Mouse (Mus musculus) kidney, postnatal 4 days (tissue): ENCODE measurements around the gene Dnase1l1.
A peak's percentile ranks its signal among the peaks of the same experiment; 100 is the strongest.

Experiments
- DNase-seq, 2 experiments: peaks; one replicate each; pipeline ENCODE4 v3.0.0; 2021; ENCODE audit warnings: mixed read lengths in 2 of 2

The Dnase1l1 gene

DNA sequence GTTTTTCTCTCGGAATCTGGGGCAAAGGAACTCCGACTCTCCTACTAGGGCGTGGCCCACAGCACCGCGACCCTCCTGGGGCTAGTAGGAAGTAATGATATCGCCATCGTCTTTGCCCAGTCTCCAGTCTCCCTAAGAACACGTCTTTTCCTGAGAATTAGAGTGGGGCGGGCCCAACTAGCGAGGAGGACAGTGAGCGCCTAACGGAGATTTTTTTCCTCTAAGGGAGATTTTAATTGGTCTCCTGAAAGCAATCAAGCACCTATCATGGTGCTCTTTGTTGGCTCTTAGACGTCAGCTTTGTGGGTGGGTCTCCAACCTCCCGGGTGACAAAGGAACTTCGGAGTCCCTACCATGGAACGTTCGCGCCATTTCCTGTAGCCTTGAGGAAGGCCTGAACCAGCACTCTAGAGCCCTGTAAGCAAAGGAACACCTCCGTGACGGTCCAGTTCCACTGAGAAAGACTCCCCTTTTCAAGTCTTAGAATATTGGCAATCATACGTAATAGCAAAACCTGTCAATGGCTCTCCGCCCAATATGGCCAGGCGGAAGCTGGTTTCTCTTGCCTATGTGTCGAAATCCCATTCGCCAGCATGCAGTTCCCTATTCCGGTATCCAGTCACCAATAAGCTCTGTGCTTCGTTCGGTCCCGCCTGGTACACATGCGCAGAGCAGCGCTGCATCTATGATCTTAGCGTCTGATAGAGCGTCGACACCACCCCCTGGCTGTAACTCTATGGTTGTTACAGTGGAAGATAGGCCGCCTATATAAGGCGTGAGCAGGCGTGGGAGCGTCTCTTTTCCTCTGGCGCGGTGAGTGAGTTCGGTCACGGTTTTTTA, 11.9 kb downstream of the Dnase1l1 start, which contains the start of gene Rpl10:
Rpl10 (plus strand) TSS at position 751 of the 840 bp plus-strand sequence.
- DNase-seq = peak; percentile 85 to 93

GRCm38 (mm10) chrX:74269736-74270061, 12.4 kb downstream of the Dnase1l1 start:
- no peak for DNase-seq

DNA sequence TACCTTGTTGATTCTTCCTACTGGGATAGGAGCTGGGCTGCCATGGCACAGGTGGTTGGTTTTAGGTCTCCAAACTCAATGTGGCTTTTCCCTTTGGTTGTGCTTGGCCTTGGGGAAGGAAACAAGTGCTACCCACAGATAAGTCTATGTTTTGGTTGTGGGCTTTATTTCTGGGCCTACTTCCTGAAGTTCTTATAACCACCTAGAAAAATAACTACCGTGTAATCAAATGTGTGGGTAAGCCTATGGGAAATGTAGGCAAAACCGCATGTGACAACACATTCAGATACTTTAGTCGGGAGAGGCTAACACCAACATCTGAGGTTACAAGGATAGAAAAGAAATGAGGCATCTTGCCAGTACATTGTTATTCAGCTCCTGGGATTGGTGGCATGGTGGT, 24.4 kb downstream of the Dnase1l1 start:
- DNase-seq = no peak

- DNase-seq = no peak
These were observed 27.1 kb downstream of the Dnase1l1 start for GRCm38 (mm10) chrX:74254888-74255565.

GRCm38 (mm10) chrX:74254153-74254887, 27.8 kb downstream of the Dnase1l1 start, which contains the start of gene Emd:
Gene Emd, plus strand, starts transcription at chrX:74254687.
- DNase-seq = peak; percentile 87 to 93

DNA sequence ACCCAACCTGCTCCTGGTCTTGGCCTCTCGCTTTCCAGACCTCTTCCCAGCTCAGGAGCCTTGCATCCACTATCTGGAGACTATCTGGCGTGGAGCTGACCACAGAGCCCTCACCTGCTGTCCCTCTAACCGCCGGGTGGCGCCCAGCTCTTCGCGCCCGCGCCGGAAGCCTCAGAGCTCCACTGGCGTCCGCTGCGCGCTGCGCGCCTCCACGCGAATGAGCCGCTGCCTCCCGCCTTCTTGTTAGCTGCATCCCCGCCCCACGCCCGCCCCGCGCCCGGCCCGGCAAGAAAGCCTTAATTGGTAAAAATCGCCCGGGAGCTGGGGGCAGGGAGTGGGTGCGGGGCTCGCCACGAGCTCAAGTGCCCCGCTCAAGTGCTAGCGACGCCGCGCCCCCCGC, 32.5 kb downstream of the Dnase1l1 start, which contains the start of gene Flna:
Flna (minus strand) TSS at position 206 of the 400 bp plus-strand sequence.
- peak; percentile 78 to 86 for DNase-seq

DNA sequence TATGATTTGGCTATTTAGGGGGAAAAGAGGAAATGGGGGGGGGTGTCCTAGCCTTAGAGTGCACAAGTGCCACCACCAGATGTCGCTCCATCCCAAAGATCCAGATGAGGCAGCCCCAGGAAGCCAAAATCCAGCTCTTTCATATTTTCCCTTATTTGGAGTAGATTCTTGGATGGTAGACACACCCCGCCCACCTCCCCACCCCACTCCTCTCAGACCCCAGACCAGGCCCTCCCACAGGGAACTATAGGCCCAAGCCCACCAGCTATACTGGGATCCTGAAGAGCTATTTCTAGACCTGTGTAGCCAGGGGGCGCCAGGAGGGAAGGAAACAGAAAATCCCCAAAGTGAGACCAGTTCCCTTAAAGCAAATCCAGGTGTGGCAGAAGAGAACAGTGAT, 33.5 kb downstream of the Dnase1l1 start:
- peak; percentile 81 to 86 for DNase-seq

- no peak for DNase-seq
These were observed 35.4 kb downstream of the Dnase1l1 start for GRCm38 (mm10) chrX:74246693-74247092.

GRCm38 (mm10) chrX:74246213-74246681, 35.9 kb downstream of the Dnase1l1 start:
- peak; percentile 87 to 92 for DNase-seq

GRCm38 (mm10) chrX:74245687-74246086, 36.5 kb downstream of the Dnase1l1 start:
- DNase-seq = peak; percentile 85 to 91

DNA sequence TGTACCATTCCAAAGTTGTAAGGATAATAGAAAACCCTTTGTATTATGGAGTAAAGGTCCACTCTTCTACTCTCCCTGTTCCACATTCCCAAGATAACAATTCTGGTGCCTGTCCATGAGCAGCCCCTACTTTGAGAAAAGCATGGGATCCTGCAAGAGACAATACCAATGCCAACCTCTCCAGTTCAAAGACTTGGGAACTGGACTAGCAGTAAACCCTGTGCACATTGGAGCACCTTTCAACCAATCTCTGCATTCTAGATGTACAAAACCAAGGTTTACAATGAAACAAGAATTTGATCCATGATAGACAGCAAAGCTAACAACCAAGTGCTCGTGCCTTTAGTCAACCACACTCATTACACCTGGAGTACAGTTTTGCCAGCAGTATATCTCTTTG, 37.0 kb downstream of the Dnase1l1 start:
- DNase-seq = no peak

GRCm38 (mm10) chrX:74244614-74245083, 37.5 kb downstream of the Dnase1l1 start:
- peak; percentile 54 to 71 for DNase-seq

DNA sequence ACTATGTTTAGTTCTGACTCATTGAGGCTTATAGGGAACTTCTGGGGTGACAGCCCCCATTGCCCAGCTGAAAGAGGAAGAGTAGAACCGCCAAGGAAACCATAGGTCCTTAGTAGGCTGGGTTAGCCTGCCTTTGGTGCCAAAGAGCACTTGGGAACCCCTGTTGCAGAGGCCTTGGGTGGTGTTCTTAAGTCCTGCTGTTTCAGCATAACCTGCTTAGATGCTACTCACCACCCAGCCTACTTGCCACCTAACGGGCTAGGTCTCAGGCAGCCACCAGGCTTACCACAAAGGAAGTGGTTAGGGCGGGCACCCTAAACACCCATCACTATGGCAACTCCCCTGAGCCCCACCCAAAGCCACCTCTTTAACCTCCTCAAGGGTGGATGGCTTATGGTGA, 38.3 kb downstream of the Dnase1l1 start:
- DNase-seq = no peak

DNA sequence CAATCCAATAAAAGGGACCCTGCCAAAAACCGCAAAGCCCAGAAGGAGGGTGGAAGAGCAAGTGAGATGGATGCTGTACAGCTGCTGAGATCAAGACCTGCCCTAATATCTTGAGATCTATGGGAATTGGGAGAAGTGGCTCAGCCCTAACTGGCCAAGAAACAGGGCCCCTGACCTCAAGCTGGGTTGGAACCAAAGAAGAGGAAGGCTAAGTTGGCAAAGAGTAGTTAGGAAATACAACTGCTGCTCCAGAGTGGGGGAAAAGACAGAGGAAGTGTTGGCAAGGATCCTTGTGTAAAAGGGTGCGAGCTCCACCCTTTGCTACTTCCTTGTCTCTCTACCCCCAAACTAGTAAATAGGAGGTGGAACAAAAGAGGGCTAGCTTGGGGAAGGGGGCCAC, 38.7 kb downstream of the Dnase1l1 start:
- DNase-seq = peak; percentile 37 to 40

DNA sequence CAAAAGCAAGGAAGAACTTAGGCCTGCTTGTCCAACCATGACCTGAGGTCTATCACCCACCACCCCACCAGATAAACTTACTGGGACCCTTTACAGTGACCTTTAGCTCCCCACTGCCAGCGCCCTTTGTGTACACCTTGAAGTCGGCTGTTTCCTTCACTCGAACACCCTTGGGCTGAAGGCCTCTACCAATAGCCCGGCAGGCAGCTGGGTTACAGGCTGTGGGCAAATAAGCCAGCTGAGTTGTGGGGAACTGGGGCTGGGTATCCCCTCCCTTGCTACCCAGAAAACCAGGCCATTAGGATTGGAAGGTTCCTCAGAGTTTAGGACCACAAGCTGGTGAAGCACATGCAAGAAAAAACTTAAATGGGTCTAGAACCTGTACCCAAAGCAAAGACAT, 41.8 kb downstream of the Dnase1l1 start:
- no peak for DNase-seq

GRCm38 (mm10) chrX:74233196-74233595, 48.9 kb downstream of the Dnase1l1 start:
- no peak for DNase-seq

GRCm38 (mm10) chrX:74230038-74230437, 52.1 kb downstream of the Dnase1l1 start:
- no peak for DNase-seq
